Mouse (Mus musculus): Measurements from ENCODE around the gene Abcg4. TPM values are rescaled to one million over a fixed set of nuclear protein-coding genes. Genes with fewer than 3 reads are reported as not detected.
"Not testable (repeated sequence)": the region's sequence is repeated elsewhere in the genome, so short reads cannot be mapped to it uniquely, and the experiment has no call there.

Abcg4 gene
- polyA plus RNA-seq, 1 experiment, result 1.2 TPM

- H3K36me3 ChIP-seq (ENCODE audit: control insufficient read depth, insufficient read depth, low read length), result no peaks in the 10 kb centered on the region
- H3K4me1 ChIP-seq (replicated peaks; ENCODE audit: control insufficient read depth, insufficient read depth, low read length), result peaks cover 15% of the 10 kb centered on the region
- H3K27me3 ChIP-seq (ENCODE audit: control insufficient read depth, insufficient read depth, low read length), result no peaks in the 10 kb centered on the region
- peak; percentile 72 for DNase-seq
- WGBS, result under 1% methylated on average over 38 of the region's 38 CpGs
- H3K4me3 ChIP-seq (ENCODE audit: control insufficient read depth, insufficient read depth, low read length), result peak overlapping the region; percentile 85
- no peak overlapping the region for H3K27ac ChIP-seq (ENCODE audit: control insufficient read depth, insufficient read depth, low read length)
- TF ChIP-seq CTCF (IDR thresholded peaks at IDR 0.05; ENCODE audit: borderline replicate concordance, control insufficient read depth, extremely low read depth, insufficient read depth, low read length, poor library complexity), result no peak
- 0 out of 2 replicates have a peak, but pooled peaks have one; percentile 2 for TF ChIP-seq POLR2A (IDR thresholded peaks at IDR 0.05; ENCODE audit: control insufficient read depth, extremely low read depth, insufficient read depth, low read length, poor library complexity)
Measured at GRCm38 (mm10) chr9:44326371-44327063, 38.1 kb upstream of the Abcg4 start.

DNA sequence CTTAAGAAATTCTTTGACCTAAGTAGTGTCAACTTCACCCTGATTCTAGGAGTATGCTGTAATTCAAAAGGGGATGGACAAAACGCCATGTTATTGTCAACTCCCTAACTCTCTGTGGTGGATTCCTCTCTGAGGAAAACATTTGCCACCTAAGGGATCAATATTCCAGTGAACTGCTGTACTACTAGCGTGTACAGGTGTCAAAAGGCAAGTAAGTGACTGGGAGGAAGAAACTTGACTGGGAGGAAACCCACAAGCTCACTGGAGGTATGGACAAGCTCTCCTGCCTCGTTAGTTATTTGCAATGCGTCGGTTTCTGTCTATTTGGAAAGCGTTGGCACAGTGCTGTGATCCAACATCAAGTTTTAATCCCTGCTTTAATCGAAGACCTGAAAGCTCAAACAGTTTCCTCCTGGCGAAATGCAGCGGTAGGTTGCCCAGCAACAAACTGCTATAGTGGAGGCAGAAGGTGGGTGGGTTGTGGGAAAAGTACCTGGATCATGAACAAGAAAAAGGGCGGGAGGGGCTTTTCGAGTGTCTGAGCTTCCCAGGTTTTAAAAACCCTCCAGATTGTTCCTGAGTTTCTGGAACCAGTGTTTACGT, 37.5 kb upstream of the Abcg4 start, which contains the start of gene Dpagt1:
Gene Dpagt1, plus strand, starts transcription at position 252 of the 603 bp plus-strand sequence.
- no peak within 1 kb of the TSS for H3K27ac ChIP-seq (ENCODE audit: control insufficient read depth, insufficient read depth, low read length)
- no peak for DNase-seq
- H3K4me1 ChIP-seq (replicated peaks; ENCODE audit: control insufficient read depth, insufficient read depth, low read length), result peaks cover 15% of the 10 kb centered on the region
- TF ChIP-seq CTCF (IDR thresholded peaks at IDR 0.05; ENCODE audit: borderline replicate concordance, control insufficient read depth, extremely low read depth, insufficient read depth, low read length, poor library complexity) (no peak), POLR2A (IDR thresholded peaks at IDR 0.05; ENCODE audit: control insufficient read depth, extremely low read depth, insufficient read depth, low read length, poor library complexity) (0 out of 2 replicates have a peak, but pooled peaks have one; percentile 14)
- no peaks in the 10 kb centered on the region for H3K27me3 ChIP-seq (ENCODE audit: control insufficient read depth, insufficient read depth, low read length)
- H3K4me3 ChIP-seq (ENCODE audit: control insufficient read depth, insufficient read depth, low read length), result peak within 1 kb of the TSS; percentile 85
- no peaks in the 10 kb centered on the region for H3K36me3 ChIP-seq (ENCODE audit: control insufficient read depth, insufficient read depth, low read length)
- WGBS, result 2% methylated on average over 12 of the region's 12 CpGs

DNA sequence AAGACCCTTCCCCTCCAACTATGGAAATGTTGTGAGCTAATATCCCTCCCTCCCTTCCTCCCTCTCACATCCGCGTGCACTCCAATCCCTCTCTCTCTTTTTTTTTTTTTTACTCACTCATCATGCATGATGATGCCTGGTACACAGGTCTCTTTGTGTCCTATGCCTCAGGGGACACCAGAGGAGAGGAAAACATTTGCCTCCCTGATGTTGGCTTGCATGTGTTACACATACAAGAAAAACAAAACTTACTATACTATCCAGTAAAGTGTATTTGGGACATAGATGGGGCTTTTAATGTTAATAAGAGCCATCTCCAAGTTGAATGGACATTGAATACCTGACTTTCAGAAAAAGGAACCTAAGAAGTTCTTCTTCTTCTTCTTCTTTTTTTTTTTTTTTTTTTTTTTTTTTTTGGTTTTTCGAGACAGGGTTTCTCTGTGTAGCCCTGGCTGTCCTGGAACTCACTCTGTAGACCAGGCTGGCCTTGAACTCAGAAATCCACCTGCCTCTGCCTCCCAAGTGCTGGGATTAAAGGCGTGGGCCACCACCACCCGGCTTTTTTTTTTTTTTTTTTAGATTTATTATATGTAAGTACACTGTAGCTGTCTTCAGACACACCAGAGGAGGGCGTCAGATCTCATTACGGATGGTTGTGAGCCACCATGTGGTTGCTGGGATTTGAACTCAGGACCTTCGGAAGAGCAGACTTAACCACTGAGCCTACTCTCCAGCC, 36.8 kb upstream of the Abcg4 start:
- H3K27ac ChIP-seq (ENCODE audit: control insufficient read depth, insufficient read depth, low read length); H3K27me3 ChIP-seq (ENCODE audit: control insufficient read depth, insufficient read depth, low read length); H3K36me3 ChIP-seq (ENCODE audit: control insufficient read depth, insufficient read depth, low read length); H3K4me3 ChIP-seq (ENCODE audit: control insufficient read depth, insufficient read depth, low read length); DNase-seq: not testable (repeated sequence)
- H3K4me1 ChIP-seq (replicated peaks; ENCODE audit: control insufficient read depth, insufficient read depth, low read length), result peaks cover 20% of the 10 kb centered on the region
- 64% methylated on average over 7 of the region's 8 CpGs for WGBS

DNA sequence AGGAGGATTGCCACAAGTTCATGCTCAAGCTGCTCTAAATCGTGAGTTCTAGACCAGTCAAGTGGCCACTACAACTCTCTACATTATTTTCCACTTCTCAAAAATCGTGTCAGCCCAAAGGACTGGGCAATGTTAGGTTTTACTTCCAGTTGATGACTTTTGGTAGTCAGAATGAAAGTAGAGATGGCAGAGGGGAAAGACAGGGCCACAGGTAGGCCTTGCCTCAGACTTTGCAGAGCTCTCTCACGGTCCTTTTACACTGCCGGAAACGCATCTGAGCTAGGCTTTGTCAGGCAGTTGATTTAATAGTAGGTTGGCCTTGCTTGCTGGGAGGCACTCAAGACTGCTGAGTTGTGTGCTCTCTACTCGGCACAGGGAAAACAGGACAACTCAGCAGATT, 35.7 kb upstream of the Abcg4 start:
- no peaks in the 10 kb centered on the region for H3K36me3 ChIP-seq (ENCODE audit: control insufficient read depth, insufficient read depth, low read length)
- no peak overlapping the region for H3K27ac ChIP-seq (ENCODE audit: control insufficient read depth, insufficient read depth, low read length)
- TF ChIP-seq CTCF (IDR thresholded peaks at IDR 0.05; ENCODE audit: borderline replicate concordance, control insufficient read depth, extremely low read depth, insufficient read depth, low read length, poor library complexity) (no peak), POLR2A (IDR thresholded peaks at IDR 0.05; ENCODE audit: control insufficient read depth, extremely low read depth, insufficient read depth, low read length, poor library complexity) (no peak)
- peaks cover 23% of the 10 kb centered on the region for H3K4me1 ChIP-seq (replicated peaks; ENCODE audit: control insufficient read depth, insufficient read depth, low read length)
- H3K4me3 ChIP-seq (ENCODE audit: control insufficient read depth, insufficient read depth, low read length), result no peak overlapping the region
- 88% methylated on average over 6 of the region's 6 CpGs for WGBS
- DNase-seq, result no peak
- H3K27me3 ChIP-seq (ENCODE audit: control insufficient read depth, insufficient read depth, low read length), result no peaks in the 10 kb centered on the region

- not testable (repeated sequence) for H3K4me3 ChIP-seq (ENCODE audit: control insufficient read depth, insufficient read depth, low read length); H3K36me3 ChIP-seq (ENCODE audit: control insufficient read depth, insufficient read depth, low read length); DNase-seq; H3K27ac ChIP-seq (ENCODE audit: control insufficient read depth, insufficient read depth, low read length); H3K27me3 ChIP-seq (ENCODE audit: control insufficient read depth, insufficient read depth, low read length)
- 78% methylated on average over 4 of the region's 4 CpGs for WGBS
- H3K4me1 ChIP-seq (replicated peaks; ENCODE audit: control insufficient read depth, insufficient read depth, low read length), result peaks cover 28% of the 10 kb centered on the region
Measured at GRCm38 (mm10) chr9:44323656-44324055, 35.2 kb upstream of the Abcg4 start.

- no peak for TF ChIP-seq POLR2A (IDR thresholded peaks at IDR 0.05; ENCODE audit: control insufficient read depth, extremely low read depth, insufficient read depth, low read length, poor library complexity)
- TF ChIP-seq CTCF (IDR thresholded peaks at IDR 0.05; ENCODE audit: borderline replicate concordance, control insufficient read depth, extremely low read depth, insufficient read depth, low read length, poor library complexity), result no peak
- WGBS, result 27% methylated on average over 6 of the region's 6 CpGs
- Histone ChIP-seq H3K36me3 (ENCODE audit: control insufficient read depth, insufficient read depth, low read length) (peaks cover 7% of the 10 kb centered on the region), H3K4me3 (ENCODE audit: control insufficient read depth, insufficient read depth, low read length) (no peak overlapping the region), H3K27ac (ENCODE audit: control insufficient read depth, insufficient read depth, low read length) (no peak overlapping the region), H3K27me3 (ENCODE audit: control insufficient read depth, insufficient read depth, low read length) (no peaks in the 10 kb centered on the region), H3K4me1 (replicated peaks; ENCODE audit: control insufficient read depth, insufficient read depth, low read length) (peaks cover 24% of the 10 kb centered on the region)
- DNase-seq, result no peak
Measured at GRCm38 (mm10) chr9:44320799-44321133, 32.4 kb upstream of the Abcg4 start.
